Mouse (Mus musculus) liver, embryonic 12.5 days (tissue): ENCODE data around the gene Odf3b. TPM values are rescaled to one million over a fixed set of nuclear protein-coding genes. Genes with fewer than 3 reads are reported as not detected.

Source experiments
- ATAC-seq: fragments of 200-750 bp; cut with Nextera tagmentation; 2 replicates; pipeline ENCODE4 v1.8.0; 2017; ENCODE audit warnings: moderate number of reproducible peaks, mild to moderate bottlenecking, moderate library complexity
- H3K27ac ChIP-seq: fragments of 300-500 bp; sonication (generic); 2 replicates; pipeline ENCODE4 v1.5.1; 2016; ENCODE audit warnings: mild to moderate bottlenecking
- H3K27me3 ChIP-seq: fragments of 300-500 bp; sonication (generic); replicated peaks from 2 replicates; pipeline ENCODE4 v1.6.1; 2016; ENCODE audit warnings: mild to moderate bottlenecking, moderate library complexity
- H3K36me3 ChIP-seq: fragments of 300-500 bp; sonication (generic); 2 replicates; pipeline ENCODE4 v1.6.1; 2016; ENCODE audit warnings: mild to moderate bottlenecking, moderate library complexity
- H3K4me1 ChIP-seq: fragments of 300-500 bp; sonication (generic); 2 replicates; pipeline ENCODE4 v1.6.1; 2016
- H3K4me2 ChIP-seq: fragments of 300-500 bp; sonication (generic); 2 replicates; pipeline ENCODE4 v1.6.1; 2016; ENCODE audit warnings: mild to moderate bottlenecking, moderate library complexity
- H3K4me3 ChIP-seq: fragments of 300-500 bp; sonication (generic); 2 replicates; pipeline ENCODE4 v1.5.1; 2016; ENCODE audit warnings: mild to moderate bottlenecking, moderate library complexity
- H3K9ac ChIP-seq: fragments of 300-500 bp; sonication (generic); 2 replicates; pipeline ENCODE4 v1.6.1; 2016; ENCODE audit warnings: mild to moderate bottlenecking, moderate library complexity
- H3K9me3 ChIP-seq: fragments of 300-500 bp; sonication (generic); replicated peaks from 2 replicates; pipeline ENCODE4 v1.6.1; 2016; ENCODE audit warnings: mild to moderate bottlenecking, moderate library complexity
- WGBS: fragments of 180-500 bp; shearing (Covaris S2); methylation state at CpG from one replicate; pipeline ENCODE4 v1.1.7; 2016; ENCODE audit not compliant: insufficient replicate concordance; 5-methylcytosine and 5-hydroxymethylcytosine counted together
- polyA plus RNA-seq: library from polyadenylated mRNA; unstranded; fragments of >200 nt; fragmentation: Nextera tagmentation; extraction: Ambion mirVana; gene quantifications from 2 replicates; pipeline ENCODE4 v1.2.1, GENCODE M21; 2016

Odf3b gene
- polyA plus RNA-seq, 1 experiment from 2014 or later: 0.50 TPM

DNA sequence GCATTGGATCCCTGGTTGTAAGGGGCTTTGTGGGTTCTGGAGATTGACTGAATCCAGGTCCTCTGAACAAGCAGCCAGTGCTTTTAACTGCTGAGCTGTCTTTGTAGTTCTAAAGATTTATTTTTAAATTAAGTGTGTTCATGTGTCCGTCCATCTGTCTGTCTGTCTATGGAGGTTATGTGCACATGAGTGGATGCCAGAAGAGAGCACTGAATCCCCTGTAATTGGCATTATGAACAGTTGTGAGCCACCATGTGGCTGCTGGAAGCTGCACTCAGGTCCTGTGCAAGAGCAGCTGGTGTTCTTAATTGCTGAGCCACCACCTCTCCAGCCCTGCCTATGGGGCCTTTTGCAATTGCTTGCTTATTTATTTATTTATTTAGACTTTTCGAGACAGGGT lies 19.1 kb upstream of the Odf3b start:
- H3K36me3 ChIP-seq: no peaks in the 10 kb centered on the region
- 69% methylated on average over 2 of the region's 2 CpGs for WGBS
- H3K9me3 ChIP-seq: no peaks in the 10 kb centered on the region
- no peak overlapping the region for H3K27ac ChIP-seq
- no peak overlapping the region for H3K4me2 ChIP-seq
- H3K4me1 ChIP-seq: no peaks in the 10 kb centered on the region
- H3K4me3 ChIP-seq: no peak overlapping the region
- no peak overlapping the region for H3K9ac ChIP-seq
- no peak for ATAC-seq
- H3K27me3 ChIP-seq: no peaks in the 10 kb centered on the region

DNA sequence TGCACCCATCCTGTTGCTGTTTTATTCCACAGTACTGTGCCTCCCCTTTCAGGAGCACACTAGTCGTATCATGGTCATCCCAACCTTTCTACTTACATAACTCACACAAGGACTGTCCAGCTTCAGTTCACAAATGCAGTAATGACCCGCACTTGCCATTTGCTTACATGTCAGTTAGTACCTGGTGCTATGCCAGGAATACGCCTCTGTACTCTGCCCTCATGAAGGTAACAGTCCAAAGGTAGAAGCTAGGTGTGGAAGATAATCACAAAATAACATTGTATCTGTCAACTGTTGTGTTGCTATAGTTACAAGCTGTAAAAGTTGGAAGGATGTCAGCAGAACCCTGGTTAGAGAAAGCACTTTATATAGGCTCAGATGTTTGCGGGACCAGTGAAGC lies 17.8 kb upstream of the Odf3b start:
- ATAC-seq: no peak
- Histone ChIP-seq H3K9me3 (no peaks in the 10 kb centered on the region), H3K27ac (no peak overlapping the region), H3K4me3 (no peak overlapping the region), H3K27me3 (peaks cover 10% of the 10 kb centered on the region; the same call in 1 of the 2 replicates), H3K36me3 (no peaks in the 10 kb centered on the region), H3K4me1 (no peaks in the 10 kb centered on the region), H3K9ac (no peak overlapping the region), H3K4me2 (no peak overlapping the region)
- 72% methylated on average over 4 of the region's 4 CpGs for WGBS

DNA sequence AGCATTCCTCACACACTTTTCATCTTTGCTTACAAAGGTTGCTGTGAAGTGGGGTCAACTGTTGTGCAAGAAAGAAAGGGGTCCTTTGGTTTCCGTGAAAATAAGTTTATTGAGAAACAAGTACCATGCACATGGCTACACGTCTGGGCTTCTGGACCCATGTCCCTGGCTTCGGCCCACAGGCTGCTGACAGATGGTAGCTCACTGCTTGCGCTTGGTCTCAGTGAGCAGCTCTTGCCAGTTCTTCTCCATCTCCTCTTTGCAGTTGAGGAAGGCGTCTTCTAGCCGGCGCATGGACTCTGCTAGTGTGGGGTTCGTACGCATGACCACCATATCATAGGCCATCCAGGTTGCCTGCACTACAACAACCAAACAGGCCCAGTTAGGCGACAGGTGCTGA lies 11.0 kb upstream of the Odf3b start:
- H3K4me3 ChIP-seq: no peak overlapping the region
- no peak overlapping the region for H3K27ac ChIP-seq
- no peaks in the 10 kb centered on the region for H3K9me3 ChIP-seq
- H3K4me2 ChIP-seq: no peak overlapping the region
- no peaks in the 10 kb centered on the region for H3K36me3 ChIP-seq
- no peaks in the 10 kb centered on the region for H3K4me1 ChIP-seq
- 83% methylated on average over 10 of the region's 10 CpGs for WGBS
- H3K9ac ChIP-seq: no peak overlapping the region
- ATAC-seq: no peak
- peaks cover 42% of the 10 kb centered on the region for H3K27me3 ChIP-seq

DNA sequence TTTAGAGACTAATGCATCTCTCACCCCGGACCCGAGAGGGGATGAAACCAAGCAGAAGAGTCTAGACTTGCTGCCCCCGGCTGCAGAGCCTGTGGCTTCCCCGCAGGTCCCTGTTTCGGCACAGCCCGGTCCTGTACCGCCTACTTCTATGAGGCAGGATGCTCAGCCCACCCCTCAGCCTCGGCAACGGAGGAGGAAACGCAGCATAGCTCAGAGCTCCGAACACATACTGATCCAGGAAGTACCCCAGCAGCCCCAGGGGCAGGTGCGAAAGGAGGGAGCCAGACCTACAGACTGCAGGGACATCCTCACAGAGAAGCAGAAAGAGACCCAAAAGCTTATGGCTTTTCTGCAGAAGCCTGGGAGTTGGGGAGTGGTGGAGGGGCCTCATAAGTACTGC lies 8.0 kb upstream of the Odf3b start:
- H3K36me3 ChIP-seq: no peaks in the 10 kb centered on the region
- 28% methylated on average over 12 of the region's 12 CpGs for WGBS
- no peak for ATAC-seq

DNA sequence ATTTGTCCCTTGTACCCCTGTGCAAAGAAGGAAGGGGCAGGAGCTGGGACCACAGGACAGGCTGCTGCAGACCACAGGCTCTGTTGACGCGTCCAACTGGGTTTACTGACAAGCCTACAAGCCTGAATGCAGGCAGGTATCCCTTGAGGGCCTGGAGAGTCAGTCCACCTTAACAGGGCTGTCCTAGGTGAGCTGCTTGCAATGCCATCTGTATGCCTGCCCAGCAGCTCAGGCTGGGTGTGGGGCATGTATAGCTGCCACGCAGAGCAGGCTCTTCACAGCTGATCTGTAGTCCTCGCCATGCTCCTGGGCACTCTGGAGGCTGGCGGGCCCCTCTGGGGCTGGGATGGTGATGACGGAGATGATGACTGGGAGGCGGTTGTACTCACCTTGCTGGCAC lies 5.5 kb upstream of the Odf3b start, which contains the start of gene Klhdc7b:
TSS of gene Klhdc7b (plus strand) at position 301 of the 400 bp plus-strand sequence.
- WGBS: 78% methylated on average over 7 of the region's 7 CpGs
- no peak within 1 kb of the TSS for H3K27ac ChIP-seq
- no peak within 1 kb of the TSS for H3K4me3 ChIP-seq
- H3K4me1 ChIP-seq: peaks cover 2% of the 10 kb centered on the region
- H3K4me2 ChIP-seq: no peak within 1 kb of the TSS
- H3K9me3 ChIP-seq: no peaks in the 10 kb centered on the region
- H3K36me3 ChIP-seq: no peaks in the 10 kb centered on the region
- no peak within 1 kb of the TSS for H3K9ac ChIP-seq
- no peak for ATAC-seq
- peaks cover 65% of the 10 kb centered on the region for H3K27me3 ChIP-seq

More for the DNA sequence above, 8.0 kb upstream of the Odf3b start:
- H3K27me3 ChIP-seq: peaks cover 57% of the 10 kb centered on the region
- no peaks in the 10 kb centered on the region for H3K4me1 ChIP-seq
- H3K9ac ChIP-seq: no peak overlapping the region
- no peak overlapping the region for H3K4me3 ChIP-seq
- H3K4me2 ChIP-seq: no peak overlapping the region
- no peak overlapping the region for H3K27ac ChIP-seq
- H3K9me3 ChIP-seq: no peaks in the 10 kb centered on the region

DNA sequence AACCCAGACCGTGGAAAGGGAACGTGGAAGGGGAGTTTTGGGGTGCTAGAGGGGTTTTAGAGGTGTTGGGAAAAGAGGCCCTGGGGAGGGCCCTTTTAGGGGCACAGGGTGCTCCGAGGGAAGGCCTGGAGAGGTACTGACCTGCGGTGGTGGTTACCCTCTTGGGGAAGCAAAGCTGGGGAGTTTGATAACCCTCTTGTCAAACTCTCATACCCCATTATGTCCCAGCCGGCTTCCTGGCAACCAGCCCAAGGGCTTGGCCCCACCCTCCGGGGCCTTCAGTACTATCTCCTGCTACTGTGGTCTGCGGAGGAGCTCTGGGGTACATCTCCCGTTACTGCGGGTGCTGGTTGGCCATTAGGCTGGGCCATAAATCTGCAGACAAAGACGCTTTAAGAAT lies 347 bp upstream of the Odf3b start:
- peak; percentile 47; the same call in 1 of the 2 replicates for ATAC-seq

DNA sequence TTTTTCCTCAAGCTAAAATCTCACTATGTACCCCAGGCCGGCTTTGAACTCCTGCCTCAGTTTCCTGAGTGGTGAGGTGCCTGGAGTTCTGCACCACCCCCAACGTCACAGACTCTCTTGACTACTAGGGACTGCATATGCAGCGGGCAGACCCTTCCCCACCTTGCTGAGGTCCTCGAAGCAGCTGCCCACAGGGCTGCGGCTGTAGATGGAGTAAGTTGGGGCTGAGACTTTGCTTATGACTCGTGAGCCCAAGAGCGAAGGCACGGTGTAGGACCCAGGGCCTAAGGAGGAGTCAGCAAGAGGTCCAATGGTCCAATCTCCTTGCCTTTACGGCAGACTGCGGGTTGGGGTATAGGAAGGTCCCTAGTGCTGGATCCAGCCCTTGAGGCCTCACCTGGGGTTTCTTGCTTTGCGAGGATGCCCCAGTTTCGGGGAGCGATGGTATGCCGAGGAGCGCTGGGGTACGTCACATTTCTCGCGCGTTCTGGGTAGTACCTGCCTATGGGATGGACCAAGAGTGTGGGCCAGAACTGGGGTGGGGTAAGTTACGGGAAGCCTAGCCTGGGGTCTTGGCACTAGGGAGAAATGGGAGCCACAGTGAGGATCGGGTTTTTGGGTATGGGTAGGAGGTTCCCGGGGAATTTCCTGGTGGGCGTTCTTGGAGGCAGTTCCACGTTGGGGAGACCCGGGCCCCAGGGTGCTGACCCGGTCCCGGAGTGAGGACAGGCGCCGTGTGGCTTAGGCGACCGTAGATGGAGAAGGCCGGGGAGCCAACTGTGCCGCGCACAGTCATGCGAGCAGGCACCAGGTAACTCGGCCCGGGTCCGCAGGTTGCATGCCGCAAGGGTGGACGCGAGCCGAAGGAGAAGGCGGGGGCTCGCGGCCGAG lies 899 bp downstream of the Odf3b start:
- Histone ChIP-seq H3K9ac (peak overlapping the region; percentile 58; the same call in 1 of the 2 replicates), H3K9me3 (no peaks in the 10 kb centered on the region), H3K4me2 (peak overlapping the region; percentile 75), H3K4me3 (peak overlapping the region; percentile 48), H3K4me1 (peaks cover 33% of the 10 kb centered on the region), H3K36me3 (no peaks in the 10 kb centered on the region), H3K27me3 (peaks cover 58% of the 10 kb centered on the region), H3K27ac (no peak overlapping the region)
- ATAC-seq: no peak
- WGBS: 19% methylated on average over 46 of the region's 46 CpGs

More for the DNA sequence above, 347 bp upstream of the Odf3b start:
- H3K4me1 ChIP-seq: peaks cover 27% of the 10 kb centered on the region
- H3K9me3 ChIP-seq: no peaks in the 10 kb centered on the region
- no peaks in the 10 kb centered on the region for H3K36me3 ChIP-seq
- H3K9ac ChIP-seq: peak overlapping the region; percentile 58; the same call in 1 of the 2 replicates
- WGBS: 3% methylated on average over 10 of the region's 10 CpGs
- H3K4me3 ChIP-seq: peak overlapping the region; percentile 48
- H3K4me2 ChIP-seq: peak overlapping the region; percentile 75
- no peak overlapping the region for H3K27ac ChIP-seq
- H3K27me3 ChIP-seq: peaks cover 66% of the 10 kb centered on the region

DNA sequence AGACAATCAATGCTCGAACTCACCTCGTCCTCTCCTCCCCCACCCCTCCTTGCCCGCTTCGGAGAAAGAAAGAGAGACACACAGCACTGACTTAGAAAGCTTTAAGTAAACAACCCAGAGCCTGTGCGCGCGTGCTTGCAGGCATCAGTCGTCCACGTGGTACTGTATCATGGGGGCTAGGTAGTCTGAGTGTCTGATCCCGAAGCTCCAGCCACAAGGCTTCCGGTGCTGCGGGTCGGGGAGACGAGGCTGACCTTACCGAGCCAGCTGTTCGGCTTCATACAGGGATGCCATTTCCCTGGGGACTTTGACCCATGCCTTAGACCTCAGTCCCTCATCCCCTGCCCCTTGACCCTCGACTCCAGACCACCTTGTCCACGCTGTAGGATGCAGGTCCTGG lies 1.7 kb downstream of the Odf3b start:
- Histone ChIP-seq H3K9me3 (no peaks in the 10 kb centered on the region), H3K4me2 (peak overlapping the region; percentile 14; the same call in 1 of the 2 replicates), H3K4me1 (peaks cover 41% of the 10 kb centered on the region), H3K9ac (no peak overlapping the region), H3K27me3 (peaks cover 51% of the 10 kb centered on the region), H3K36me3 (peaks cover 6% of the 10 kb centered on the region), H3K27ac (no peak overlapping the region), H3K4me3 (no peak overlapping the region)
- 11% methylated on average over 18 of the region's 18 CpGs for WGBS
- no peak for ATAC-seq

DNA sequence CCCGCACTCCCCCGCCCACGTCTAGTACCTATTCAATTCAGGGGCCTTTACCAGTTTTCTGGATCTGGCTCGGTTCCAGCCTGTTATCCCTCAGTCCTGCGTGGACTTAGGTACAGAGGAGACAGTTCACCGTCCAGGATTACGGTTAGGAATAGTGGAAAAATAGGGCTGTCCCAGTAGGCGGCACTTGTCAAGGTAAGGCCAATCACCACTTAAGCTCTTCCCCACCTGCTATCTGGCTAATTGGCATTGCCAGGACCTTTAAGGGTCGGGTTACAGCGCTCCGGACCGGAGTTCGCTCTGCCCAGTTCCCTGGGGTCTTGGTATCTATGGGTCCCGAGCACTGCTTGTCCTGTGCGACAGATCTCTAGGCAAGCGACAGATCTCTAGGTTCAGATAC lies 2.1 kb downstream of the Odf3b start, which contains the start of gene Tymp:
TSS of gene Tymp (minus strand) at position 83 of the 400 bp plus-strand sequence.
- no peak within 1 kb of the TSS for H3K4me3 ChIP-seq
- peaks cover 46% of the 10 kb centered on the region for H3K27me3 ChIP-seq
- peak within 1 kb of the TSS; percentile 14; the same call in 1 of the 2 replicates for H3K4me2 ChIP-seq
- no peaks in the 10 kb centered on the region for H3K9me3 ChIP-seq
- no peak within 1 kb of the TSS for H3K9ac ChIP-seq
- ATAC-seq: no peak
- peaks cover 45% of the 10 kb centered on the region for H3K4me1 ChIP-seq
- peaks cover 10% of the 10 kb centered on the region for H3K36me3 ChIP-seq
- WGBS: 35% methylated on average over 16 of the region's 16 CpGs
- H3K27ac ChIP-seq: no peak within 1 kb of the TSS

DNA sequence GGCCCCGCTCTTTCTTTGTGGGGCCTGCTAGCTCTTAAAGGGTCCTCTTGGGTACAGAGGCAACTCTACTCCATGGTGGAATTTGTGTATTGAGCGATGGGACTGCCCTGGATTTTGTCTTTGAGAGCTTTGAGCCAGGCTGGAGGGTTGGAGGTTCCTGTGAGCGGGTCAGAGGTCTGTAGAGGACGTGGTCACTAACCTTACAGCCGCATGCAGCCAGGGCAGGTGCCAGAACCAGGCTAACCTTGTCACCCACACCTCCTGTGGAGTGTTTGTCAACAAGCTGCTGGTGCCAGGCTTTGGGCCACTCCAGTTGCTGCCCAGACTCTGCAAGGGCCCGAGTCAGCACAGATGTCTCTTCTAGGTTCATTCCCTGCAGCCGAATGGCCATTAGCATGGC lies 3.0 kb downstream of the Odf3b start:
- no peaks in the 10 kb centered on the region for H3K9me3 ChIP-seq
- no peak for ATAC-seq
- H3K27me3 ChIP-seq: peaks cover 45% of the 10 kb centered on the region
- peaks cover 51% of the 10 kb centered on the region for H3K4me1 ChIP-seq
- no peak overlapping the region for H3K4me3 ChIP-seq
- no peak overlapping the region for H3K27ac ChIP-seq
- peaks cover 19% of the 10 kb centered on the region for H3K36me3 ChIP-seq
- no peak overlapping the region for H3K9ac ChIP-seq
- 64% methylated on average over 7 of the region's 7 CpGs for WGBS
- no peak overlapping the region for H3K4me2 ChIP-seq

DNA sequence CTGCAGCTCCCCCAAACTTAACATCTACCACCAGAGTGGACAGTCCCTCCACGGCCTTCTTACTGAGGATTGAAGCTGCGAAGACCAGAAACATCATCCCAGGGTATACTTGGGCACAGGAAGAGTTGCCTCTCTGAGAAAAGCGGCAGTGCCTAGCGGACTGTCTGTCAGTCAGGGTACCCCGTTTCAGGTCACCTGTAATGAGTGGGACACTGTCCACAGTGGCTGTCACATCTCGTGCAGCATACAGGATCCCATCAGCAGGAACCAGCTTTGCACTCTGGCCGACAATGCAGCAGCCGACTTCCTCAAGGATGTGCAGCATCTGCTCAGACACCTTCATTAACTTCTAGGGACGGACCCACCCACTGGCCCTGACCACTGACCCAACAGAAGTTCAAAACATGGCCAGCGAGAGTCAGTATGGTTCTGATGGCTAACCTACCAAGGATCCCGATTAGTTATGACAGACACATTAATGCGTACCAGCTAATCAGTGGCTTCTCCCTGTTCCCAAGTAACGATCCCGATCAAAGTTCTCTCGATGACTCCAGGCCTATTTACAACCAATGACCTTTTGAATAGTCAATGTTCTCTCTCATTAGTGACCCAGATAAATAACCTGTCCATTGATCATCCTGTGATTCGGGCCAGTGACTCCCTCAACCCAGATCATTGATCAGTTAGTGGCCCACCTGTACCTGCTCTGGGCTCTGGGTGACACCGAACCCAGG lies 4.1 kb downstream of the Odf3b start:
- Histone ChIP-seq H3K4me1 (peaks cover 57% of the 10 kb centered on the region), H3K36me3 (peaks cover 30% of the 10 kb centered on the region), H3K27ac (0 out of 2 replicates have a peak overlapping the region, but pooled peaks have one; percentile 2), H3K9me3 (no peaks in the 10 kb centered on the region), H3K27me3 (peaks cover 41% of the 10 kb centered on the region), H3K4me2 (peak overlapping the region; percentile 96), H3K9ac (no peak overlapping the region; the same call in 1 of the 2 replicates), H3K4me3 (no peak overlapping the region; the same call in 1 of the 2 replicates)
- no peak for ATAC-seq
- WGBS: 83% methylated on average over 17 of the region's 17 CpGs

DNA sequence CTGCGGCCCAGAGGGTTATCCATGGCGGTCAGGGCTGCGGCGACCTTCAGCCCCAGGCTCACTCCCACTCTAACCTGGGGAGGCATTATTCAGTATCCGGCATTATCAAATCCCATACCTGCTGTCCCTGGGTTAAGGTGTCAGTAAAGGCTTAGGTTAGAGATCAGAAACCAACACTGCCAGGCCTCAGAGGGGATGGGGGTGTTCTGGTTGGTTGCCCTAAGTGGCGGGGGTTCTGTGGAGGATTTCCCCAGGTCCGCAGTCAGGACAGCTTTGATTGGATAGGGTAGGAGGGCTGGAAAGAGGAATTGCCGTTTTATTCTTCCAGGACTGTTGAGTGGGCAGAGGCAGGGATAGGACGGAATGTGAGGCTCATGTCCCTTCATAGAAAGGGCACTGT lies 4.7 kb downstream of the Odf3b start:
- Histone ChIP-seq H3K4me2 (peak overlapping the region; percentile 96), H3K4me3 (peak overlapping the region; percentile 76), H3K9me3 (no peaks in the 10 kb centered on the region), H3K9ac (peak overlapping the region; percentile 81), H3K36me3 (peaks cover 36% of the 10 kb centered on the region), H3K4me1 (peaks cover 53% of the 10 kb centered on the region), H3K27me3 (peaks cover 36% of the 10 kb centered on the region), H3K27ac (peak overlapping the region; percentile 90)
- WGBS: 53% methylated on average over 9 of the region's 9 CpGs
- no peak for ATAC-seq
